Mouse (Mus musculus) liver, embryonic 14.5 days (tissue): ENCODE results near the gene Actbl2. TPM values are rescaled to one million over a fixed set of nuclear protein-coding genes. Genes with fewer than 3 reads are reported as not detected.

Experiments used
- ATAC-seq: fragments of 200-750 bp; cut with Nextera tagmentation; 2 replicates; pipeline ENCODE4 v1.8.0; 2017; ENCODE audit warnings: moderate number of reproducible peaks, mild to moderate bottlenecking, moderate library complexity; ENCODE audit not compliant: insufficient read depth
- DNase-seq, 3 experiments: peaks; one replicate each; pipeline ENCODE4 v3.0.0-alpha.2; 2012 to 2013; ENCODE audit warnings: low read depth in 3 of 3, low spot score in 3 of 3
- H3K27ac ChIP-seq: fragments of 300-500 bp; sonication (generic); 2 replicates; pipeline ENCODE4 v1.5.1; 2014; ENCODE audit warnings: moderate library complexity, mild to moderate bottlenecking, control low read depth, inconsistent platforms
- H3K27me3 ChIP-seq: fragments of 300-500 bp; sonication (generic); 2 replicates; pipeline ENCODE4 v1.6.1; 2014; ENCODE audit warnings: mild to moderate bottlenecking, low read length, moderate library complexity; ENCODE audit not compliant: control insufficient read depth, insufficient read depth
- H3K36me3 ChIP-seq: fragments of 300-500 bp; sonication (generic); replicated peaks from 2 replicates; pipeline ENCODE4 v1.6.1; 2014; ENCODE audit warnings: low read depth; ENCODE audit not compliant: control insufficient read depth, insufficient read depth
- H3K4me1 ChIP-seq, 2 experiments: fragments of 200-500 bp in 1 of 2; fragments of 300-500 bp in 1 of 2; sonication (generic) in 1 of 2; replicated peaks; 2 replicates each; pipeline ENCODE4 v1.6.1; 2012 to 2014; ENCODE audit warnings: antibody characterized with exemption in 1 of 2, inconsistent platforms in 1 of 2, low read length in 1 of 2; ENCODE audit not compliant: control insufficient read depth in 2 of 2, insufficient read depth in 2 of 2
- H3K4me2 ChIP-seq: fragments of 300-500 bp; sonication (generic); 2 replicates; pipeline ENCODE4 v1.6.1; 2014; ENCODE audit warnings: low read depth, mild to moderate bottlenecking, control low read depth, moderate library complexity
- H3K4me3 ChIP-seq, 2 experiments: fragments of 200-500 bp in 1 of 2; fragments of 300-500 bp in 1 of 2; sonication (generic) in 1 of 2; 2 replicates each; pipeline ENCODE4 v1.5.1; 2012 to 2014; ENCODE audit warnings: low read depth in 2 of 2, low read length in 2 of 2, mild to moderate bottlenecking in 2 of 2, control low read depth in 1 of 2, inconsistent platforms in 1 of 2, moderate library complexity in 1 of 2; ENCODE audit not compliant: insufficient read depth in 1 of 2
- H3K9ac ChIP-seq: fragments of 300-500 bp; sonication (generic); replicated peaks from 2 replicates; pipeline ENCODE4 v1.6.1; 2014; ENCODE audit warnings: mild to moderate bottlenecking, control low read depth, moderate library complexity
- H3K9me3 ChIP-seq: fragments of 300-500 bp; sonication (generic); 2 replicates; pipeline ENCODE4 v1.6.1; 2016; ENCODE audit warnings: low read length, mixed read lengths; ENCODE audit not compliant: control insufficient read depth
- CTCF ChIP-seq: IDR thresholded peaks from 2 replicates; pipeline ENCODE4 v1.5.1; 2016; ENCODE audit warnings: antibody characterized with exemption, low read depth, control low read depth
- EP300 ChIP-seq: IDR thresholded peaks from 2 replicates; pipeline ENCODE4 v1.6.1; 2016; ENCODE audit warnings: antibody characterized with exemption, low read depth
- WGBS: fragments of 180-500 bp; shearing (Covaris S2); extraction: QIAGEN DNeasy Blood & Tissue Kit; methylation state at CpG from one replicate; pipeline ENCODE4 v1.1.7; 2014; ENCODE audit not compliant: insufficient replicate concordance; 5-methylcytosine and 5-hydroxymethylcytosine counted together
- polyA plus RNA-seq, 2 experiments: library from polyadenylated mRNA; depleted of rRNA in 1 of 2; stranded (reverse) in 1 of 2; unstranded in 1 of 2; fragments of >200 nt; fragmentation: Nextera tagmentation in 1 of 2; extraction: Ambion mirVana in 1 of 2; gene quantifications; 2 replicates each; pipeline versions ENCODE4 v1.2.1 to v1.2.3; 2012 to 2014

Gene Actbl2
- polyA plus RNA-seq (2012; rRNA removed) (not detected in 2 replicates), polyA plus RNA-seq (2014; fragmentation: Nextera tagmentation; extraction: Ambion mirVana) (not detected in 2 replicates)

DNA sequence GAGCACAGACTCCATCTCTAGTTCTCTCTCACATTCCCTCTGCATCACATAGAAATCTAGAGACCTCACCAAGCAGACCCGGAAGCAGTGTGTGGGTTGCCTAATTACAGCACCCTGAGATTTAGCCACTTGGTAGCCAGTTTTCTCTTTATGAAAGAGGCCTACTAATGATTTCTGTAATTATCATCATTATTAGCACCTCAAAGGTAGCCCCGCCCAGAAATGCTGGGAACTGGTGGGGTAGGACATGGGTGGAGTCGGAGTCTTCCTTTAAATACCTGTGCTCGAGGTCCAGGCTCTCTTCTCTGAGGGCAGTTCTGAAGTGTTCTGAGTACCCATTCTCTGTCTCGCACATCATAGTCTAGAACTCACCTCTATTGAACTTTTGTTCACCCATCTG is at the start of gene Actbl2:
Gene Actbl2, plus strand, starts transcription at position 301 of the 400 bp plus-strand sequence.
- Histone ChIP-seq H3K27me3 (no peaks in the 10 kb centered on the region), H3K9ac (no peak within 1 kb of the TSS), H3K27ac (no peak within 1 kb of the TSS), H3K9me3 (no peaks in the 10 kb centered on the region), H3K4me1 (no peaks in the 10 kb centered on the region), H3K36me3 (no peaks in the 10 kb centered on the region), H3K4me2 (no peak within 1 kb of the TSS), H3K4me3 (no peak within 1 kb of the TSS)
- no peak for TF ChIP-seq CTCF
- no peak for TF ChIP-seq EP300
- no peak for ATAC-seq
- WGBS, result 71% methylated on average over 5 of the region's 5 CpGs
- DNase-seq, result no peak

DNA sequence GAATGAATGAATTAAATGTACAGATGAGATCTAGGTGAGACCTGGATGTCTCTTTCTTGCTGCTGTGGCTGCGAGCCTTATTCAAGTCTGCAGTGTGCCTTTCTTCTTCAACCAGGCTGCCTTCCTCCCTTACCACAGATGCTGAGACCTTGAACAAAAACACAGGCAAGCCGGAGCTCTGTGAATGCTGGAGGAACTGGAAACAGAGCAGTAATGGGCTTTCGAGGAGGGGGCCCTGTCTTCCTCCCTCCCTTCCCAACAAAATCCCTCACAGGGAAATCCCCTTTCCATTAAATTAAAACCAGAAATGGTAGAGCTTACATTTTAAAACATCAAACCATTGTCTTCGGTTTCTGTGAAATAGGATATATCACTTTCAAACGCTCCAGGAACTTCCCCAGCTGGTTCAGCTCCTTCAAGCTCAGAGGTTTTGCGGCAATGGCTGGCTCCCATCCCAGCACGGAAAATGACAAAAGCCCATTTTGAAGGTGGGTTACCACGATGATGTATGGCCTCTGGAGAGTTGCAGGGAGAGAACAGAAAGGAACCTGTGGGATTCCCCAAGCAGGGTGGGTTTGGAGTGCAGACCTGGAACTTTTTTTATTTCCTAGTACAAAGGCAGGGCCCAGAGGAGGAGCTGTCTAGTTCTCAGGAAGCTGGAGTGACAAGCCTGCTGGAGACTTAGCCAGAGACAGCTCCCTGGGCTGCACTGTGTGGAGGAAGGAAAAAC is 44.0 kb upstream of the Actbl2 start:
- 44% methylated on average over 8 of the region's 8 CpGs for WGBS
- Histone ChIP-seq H3K36me3 (no peaks in the 10 kb centered on the region), H3K27me3 (no peaks in the 10 kb centered on the region), H3K9ac (no peak overlapping the region), H3K9me3 (no peaks in the 10 kb centered on the region), H3K4me2 (no peak overlapping the region), H3K27ac (no peak overlapping the region), H3K4me3 (no peak overlapping the region), H3K4me1 (no peaks in the 10 kb centered on the region)
- ATAC-seq (no peak), DNase-seq (no peak)
- TF ChIP-seq CTCF (no peak), EP300 (no peak)

DNA sequence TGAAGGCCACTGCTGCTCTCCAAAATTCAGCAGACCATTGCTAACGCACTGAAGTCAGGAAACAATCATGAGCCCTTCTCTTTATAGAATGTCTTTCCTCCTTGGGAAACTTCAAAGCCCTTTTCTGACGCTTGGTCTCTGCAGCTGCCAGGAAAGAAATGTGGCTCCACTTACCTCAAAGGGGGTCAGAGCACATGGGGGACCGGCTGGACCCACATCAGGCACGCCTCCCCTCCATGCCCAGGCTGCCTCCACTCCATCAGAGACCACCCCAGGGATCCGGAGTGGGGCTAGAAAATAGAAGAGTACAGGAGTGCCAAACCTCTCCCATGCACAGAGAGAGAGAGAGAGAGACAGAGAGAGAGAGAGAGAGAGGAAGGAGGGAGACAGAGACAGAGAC is 26.0 kb upstream of the Actbl2 start:
- no peak overlapping the region for H3K9ac ChIP-seq
- ATAC-seq, result no peak
- no peak for TF ChIP-seq CTCF
- TF ChIP-seq EP300, result no peak
- H3K36me3 ChIP-seq, result no peaks in the 10 kb centered on the region
- no peak for DNase-seq
- H3K4me3 ChIP-seq, result no peak overlapping the region
- no peaks in the 10 kb centered on the region for H3K9me3 ChIP-seq
- H3K4me1 ChIP-seq, result no peaks in the 10 kb centered on the region
- 46% methylated on average over 5 of the region's 5 CpGs for WGBS
- no peak overlapping the region for H3K27ac ChIP-seq
- H3K27me3 ChIP-seq, result no peaks in the 10 kb centered on the region
- H3K4me2 ChIP-seq, result no peak overlapping the region

DNA sequence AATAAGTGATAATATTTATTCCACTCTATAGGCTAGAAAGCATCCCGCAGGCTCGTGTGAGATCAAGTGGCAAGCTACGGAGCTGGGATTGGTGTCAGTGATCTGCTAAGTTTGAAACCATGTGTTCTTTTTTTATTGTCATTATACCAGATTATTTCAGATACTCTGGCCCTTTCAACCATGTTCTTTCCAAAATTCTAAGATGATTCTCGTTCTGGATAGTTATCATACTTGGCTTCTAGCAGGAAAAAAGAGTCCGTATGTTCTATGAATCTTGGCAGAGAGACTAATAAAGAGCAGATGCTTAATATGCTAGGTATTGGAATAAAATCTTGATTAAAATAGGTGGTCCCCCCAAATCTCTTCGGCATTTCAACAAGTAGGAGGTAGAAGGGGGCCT is 25.3 kb upstream of the Actbl2 start:
- DNase-seq (no peak), ATAC-seq (no peak)
- Histone ChIP-seq H3K4me3 (no peak overlapping the region), H3K36me3 (no peaks in the 10 kb centered on the region), H3K9me3 (no peaks in the 10 kb centered on the region), H3K27me3 (no peaks in the 10 kb centered on the region), H3K4me1 (no peaks in the 10 kb centered on the region), H3K4me2 (no peak overlapping the region), H3K27ac (no peak overlapping the region), H3K9ac (no peak overlapping the region)
- 66% methylated on average over 6 of the region's 6 CpGs for WGBS
- TF ChIP-seq EP300, result no peak
- TF ChIP-seq CTCF, result no peak

DNA sequence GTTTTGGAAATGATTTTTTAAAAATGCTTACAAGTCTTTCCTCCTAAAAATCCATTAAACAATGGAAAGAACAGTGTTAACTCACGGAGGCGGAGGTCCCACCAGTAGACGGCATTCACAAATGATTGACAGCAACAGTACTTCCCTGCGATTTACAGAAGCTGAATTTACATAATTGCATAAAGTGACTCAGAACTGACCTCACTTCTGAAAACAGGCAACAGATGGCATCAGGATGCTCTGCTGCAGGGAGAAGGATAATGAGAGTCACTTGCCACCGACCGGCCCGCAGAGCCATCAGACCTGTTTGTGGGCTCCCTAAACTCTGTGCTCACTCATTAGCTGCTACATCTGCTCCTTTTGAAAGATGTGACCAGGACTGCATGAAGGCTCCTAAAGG is 22.4 kb upstream of the Actbl2 start:
- 53% methylated on average over 7 of the region's 7 CpGs for WGBS
- Histone ChIP-seq H3K4me1 (no peaks in the 10 kb centered on the region), H3K27me3 (no peaks in the 10 kb centered on the region), H3K9me3 (no peaks in the 10 kb centered on the region), H3K9ac (no peak overlapping the region), H3K27ac (no peak overlapping the region), H3K36me3 (no peaks in the 10 kb centered on the region), H3K4me2 (no peak overlapping the region), H3K4me3 (no peak overlapping the region)
- DNase-seq (no peak), ATAC-seq (no peak)
- no peak for TF ChIP-seq CTCF
- no peak for TF ChIP-seq EP300
